In the genomic region with DNA sequence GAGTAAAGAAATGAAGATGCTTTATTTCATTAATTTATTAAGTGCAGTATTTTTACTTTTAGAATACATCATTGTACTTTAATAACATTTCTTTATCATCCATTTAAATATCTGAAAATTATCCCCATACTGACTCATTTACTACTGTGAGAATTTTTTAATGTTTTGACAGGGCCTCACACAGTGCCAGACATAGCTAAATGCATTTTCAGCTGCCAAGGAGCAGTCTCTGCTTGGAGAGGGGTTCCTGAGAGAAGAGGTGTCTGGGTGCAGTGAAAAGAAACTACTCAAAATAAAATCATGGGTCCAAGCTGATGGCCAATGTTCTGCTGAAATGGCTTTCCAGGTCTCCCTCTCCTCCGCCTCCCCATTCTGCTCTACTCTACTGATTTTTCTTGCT, we compare ENCODE assay signal across 34 mouse cellular contexts.
"Had no signal": no experiment of that assay in that cellular context is flagged by ENCODE, and none has a peak within 500 bp of the region (broad histone marks: within the 10 kb centered on the region; RNA-seq: fewer than 3 reads in every experiment).

No protein-coding gene starts in this region.

- H3K4me2 ChIP-seq: heart, embryonic 12.5 days; heart, embryonic 13.5 days; heart, embryonic 15.5 days; hindbrain, embryonic 12.5 days; hindbrain, embryonic 13.5 days; hindbrain, embryonic 14.5 days; hindbrain, embryonic 15.5 days; intestine, embryonic 15.5 days; kidney, embryonic 15.5 days had no signal

- H3K27me3 ChIP-seq: heart, embryonic 12.5 days; heart, embryonic 13.5 days; heart, embryonic 15.5 days; hindbrain, embryonic 12.5 days; hindbrain, embryonic 13.5 days; hindbrain, embryonic 15.5 days; intestine, embryonic 15.5 days; kidney, embryonic 15.5 days had no signal

- H3K9me3 ChIP-seq: heart, embryonic 12.5 days; heart, embryonic 13.5 days; heart, embryonic 15.5 days; hindbrain, embryonic 10.5 days; hindbrain, embryonic 12.5 days; hindbrain, embryonic 13.5 days; hindbrain, embryonic 15.5 days; intestine, embryonic 15.5 days; kidney, embryonic 15.5 days had no signal

- DNase-seq: heart, postnatal 10 days; heart, postnatal 14 days; heart, postnatal 36 days; heart, postnatal 4 days; kidney, adult 11 months; kidney, adult 18-20 months; kidney, adult 2 months; kidney, adult 8-10 months; kidney, adult 9 months; kidney, postnatal 10 days; kidney, postnatal 14 days; kidney, postnatal 25 days; kidney, postnatal 36 days; kidney, postnatal 4 days; layer of hippocampus, adult 9-11 months; layer of hippocampus, postnatal 36 days had no signal

- H3K36me3 ChIP-seq: heart, embryonic 12.5 days; heart, embryonic 13.5 days; heart, embryonic 15.5 days; hindbrain, embryonic 10.5 days; hindbrain, embryonic 12.5 days; hindbrain, embryonic 13.5 days; hindbrain, embryonic 15.5 days; intestine, embryonic 15.5 days; kidney, embryonic 15.5 days had no signal

- H3K27ac ChIP-seq: heart, embryonic 13.5 days; heart, embryonic 15.5 days; hindbrain, embryonic 10.5 days; hindbrain, embryonic 12.5 days; hindbrain, embryonic 13.5 days; hindbrain, embryonic 14.5 days; hindbrain, embryonic 15.5 days; hindbrain, postnatal 0 days; intestine, embryonic 15.5 days; kidney, embryonic 15.5 days; kidney, postnatal 0 days; layer of hippocampus, adult 2 months; left cerebral cortex, adult 2 months had no signal

- ATAC-seq: hindbrain, embryonic 16.5 days; hindbrain, postnatal 0 days; inflammation-experienced regulatory T-cells, adult 6 months; intestine, embryonic 15.5 days; intestine, embryonic 16.5 days; intestine, postnatal 0 days had no signal

- H3K4me3 ChIP-seq: heart, embryonic 12.5 days; heart, embryonic 13.5 days; heart, embryonic 15.5 days; hindbrain, embryonic 10.5 days; hindbrain, embryonic 12.5 days; hindbrain, embryonic 13.5 days; hindbrain, embryonic 15.5 days; intestine, embryonic 15.5 days; kidney, embryonic 15.5 days; layer of hippocampus, adult 2 months; left cerebral cortex, adult 2 months had no signal

- H3K9ac ChIP-seq: heart, embryonic 12.5 days; heart, embryonic 13.5 days; heart, embryonic 15.5 days; hindbrain, embryonic 12.5 days; hindbrain, embryonic 13.5 days; hindbrain, embryonic 14.5 days; hindbrain, embryonic 15.5 days; intestine, embryonic 15.5 days; kidney, embryonic 15.5 days had no signal

- H3K4me1 ChIP-seq: heart, embryonic 12.5 days; heart, embryonic 13.5 days; heart, embryonic 15.5 days; hindbrain, embryonic 10.5 days; hindbrain, embryonic 12.5 days; hindbrain, embryonic 13.5 days; hindbrain, embryonic 15.5 days; intestine, embryonic 15.5 days; kidney, embryonic 15.5 days had no signal
